8 mouse cellular contexts compared by ENCODE assay signal in genomic region chr8:120970346-120970745, GRCm38 (mm10).
A peak's percentile ranks its signal among the peaks of the same experiment; 100 is the strongest.
DNase-seq lines count a peak whose midpoint lies in the region; ATAC-seq and TF ChIP-seq lines count a peak whose summit lies in the region.
"Had no signal": no experiment of that assay in that cellular context is flagged by ENCODE, and none has a peak within 500 bp of the region (broad histone marks: within the 10 kb centered on the region; RNA-seq: fewer than 3 reads in every experiment).

No protein-coding gene starts in this region.

- H3K4me2 ChIP-seq in kidney, embryonic 14.5 days (replicated peaks; ENCODE audit: low read depth, low read length): no peak overlapping the region

- H3ac ChIP-seq in C2C12 (ENCODE audit: control insufficient read depth, insufficient read length, low read depth): no peak overlapping the region

- no peaks in the 10 kb centered on the region for H3K79me3 ChIP-seq in C2C12 (ENCODE audit: low read depth)

- no peaks in the 10 kb centered on the region for H3K36me3 ChIP-seq in kidney, adult 2 months (ENCODE audit: control insufficient read depth, insufficient read depth, low read length)
- no peaks in the 10 kb centered on the region for H3K36me3 ChIP-seq in kidney, embryonic 14.5 days (ENCODE audit: control insufficient read depth, insufficient read depth, low read length)
- H3K36me3 ChIP-seq in C2C12 (ENCODE audit: control insufficient read depth, insufficient read depth): no peaks in the 10 kb centered on the region

- no peak for TF ChIP-seq POLR2A in kidney, adult 2 months (IDR thresholded peaks at IDR 0.05; ENCODE audit: low read depth, low read length)

- no peaks in the 10 kb centered on the region for H3K79me2 ChIP-seq in C2C12 (ENCODE audit: control insufficient read depth, insufficient read depth)

- WGBS in kidney, adult 2 months: 15% methylated on average over 5 of the region's 5 CpGs
- WGBS in kidney, embryonic 14.5 days: 20% methylated on average over 5 of the region's 5 CpGs

- ATAC-seq in kidney, embryonic 14.5 days (ENCODE audit: low FRiP score, low TSS enrichment): no peak

- DNase-seq in kidney, adult 2 months: peak; percentile 60
- peak; percentile 57 for DNase-seq in NIH3T3 (ENCODE audit: low read depth)
- peak; percentile 61 for DNase-seq in embryo, embryonic 9.5 days (ENCODE audit: extremely low spot score)
- peak; percentile 70 for DNase-seq in lung, postnatal 36 days
- DNase-seq in thymus, postnatal 4 days: peak; percentile 91

- H3K4me3 ChIP-seq in kidney, adult 2 months (ENCODE audit: insufficient read depth, low read depth, low read length): no peak overlapping the region
- H3K4me3 ChIP-seq in kidney, embryonic 14.5 days (ENCODE audit: low read length): no peak overlapping the region
- H3K4me3 ChIP-seq in C2C12 (ENCODE audit: insufficient read depth, poor library complexity, severe bottlenecking): no peak overlapping the region

- no peaks in the 10 kb centered on the region for H3K9me3 ChIP-seq in kidney, embryonic 14.5 days (ENCODE audit: control insufficient read depth, low read length)

- no peaks in the 10 kb centered on the region for H3K4me1 ChIP-seq in kidney, adult 2 months (ENCODE audit: control insufficient read depth, insufficient read depth, low read length)
- H3K4me1 ChIP-seq in kidney, embryonic 14.5 days (ENCODE audit: control insufficient read depth, insufficient read depth, low read length): peaks cover 9% of the 10 kb centered on the region; the same call in 1 of the 2 replicates

- no peak overlapping the region for H3K9ac ChIP-seq in kidney, embryonic 14.5 days (ENCODE audit: low read depth, low read length)

- H3K27ac ChIP-seq in kidney, adult 2 months (ENCODE audit: insufficient read depth, low read depth, low read length): no peak overlapping the region
- H3K27ac ChIP-seq in kidney, embryonic 14.5 days (ENCODE audit: low read depth, low read length): no peak overlapping the region
- H3K27ac ChIP-seq: macrophage had no signal

- no peaks in the 10 kb centered on the region; the same call in 1 of the 2 replicates for H3K27me3 ChIP-seq in kidney, adult 2 months (replicated peaks; ENCODE audit: control insufficient read depth, insufficient read depth, low read length)
- peaks cover 86% of the 10 kb centered on the region for H3K27me3 ChIP-seq in kidney, embryonic 14.5 days (ENCODE audit: control insufficient read depth, insufficient read depth, low read length)
- peaks cover 83% of the 10 kb centered on the region for H3K27me3 ChIP-seq in C2C12 (ENCODE audit: control insufficient read depth, insufficient read depth, insufficient read length)

- TF ChIP-seq CTCF in kidney, adult 2 months (conservative IDR thresholded peaks at IDR 0.05; ENCODE audit: insufficient read depth, insufficient read length, low read depth, low read length): peak; percentile 64
- TF ChIP-seq CTCF in C2C12 (IDR thresholded peaks at IDR 0.05; ENCODE audit: control insufficient read depth, insufficient read depth, insufficient read length): peak; percentile 22

TF ChIP-seq in C2C12, 6 proteins besides CTCF, POLR2A, EP300 and RAD21:
- TF ChIP-seq CEBPB (IDR thresholded peaks at IDR 0.05; ENCODE audit: low read depth): no peak
- TF ChIP-seq MYOG (IDR thresholded peaks at IDR 0.05; ENCODE audit: control insufficient read depth, extremely low read depth, insufficient read length): no peak
